Mouse (Mus musculus): ENCODE data around the gene Gm11111. TPM values are rescaled to one million over a fixed set of nuclear protein-coding genes. Genes with fewer than 3 reads are reported as not detected.

Gm11111 gene
- polyA plus RNA-seq (2015; fragmentation: Nextera tagmentation; extraction: Ambion mirVana) = not detected in 2 replicates

GRCm38 (mm10) chr5:98552395-98552794, at the start of gene Gm11111:
Gene Gm11111 (plus strand): TSS chr5:98552695.

Other genes with a start within 250 kb of the Gm11111 start
- gene Cfap299, start 223.4 kb upstream of the Gm11111 start, polyA plus RNA-seq (2015; fragmentation: Nextera tagmentation; extraction: Ambion mirVana) = 0.21 TPM in 1 of 2 replicates, not detected in the other

Measured in skeletal muscle tissue, postnatal 0 days (tissue).